Mouse (Mus musculus) cortical plate, adult 2 months (tissue): Measurements from ENCODE around the gene Gm49425. TPM values are rescaled to one million over a fixed set of nuclear protein-coding genes. Genes with fewer than 3 reads are reported as not detected.
"Not testable (repeated sequence)": the region's sequence is repeated elsewhere in the genome, so short reads cannot be mapped to it uniquely, and the experiment has no call there.

ENCODE experiments used
- H3K27ac ChIP-seq: fragments of 200-500 bp; 2 replicates; pipeline ENCODE4 v1.5.1; 2012; ENCODE audit warnings: low read length, control low read depth, inconsistent platforms; ENCODE audit not compliant: insufficient read depth
- H3K4me1 ChIP-seq: fragments of 200-500 bp; 2 replicates; pipeline ENCODE4 v1.6.1; 2011; ENCODE audit warnings: low read length; ENCODE audit not compliant: control insufficient read depth, insufficient read depth
- H3K4me3 ChIP-seq: fragments of 200-500 bp; 2 replicates; pipeline ENCODE4 v1.5.1; 2011; ENCODE audit warnings: mild to moderate bottlenecking, low read length, control low read depth; ENCODE audit not compliant: insufficient read depth
- CTCF ChIP-seq: fragments of 200-500 bp; IDR thresholded peaks from 2 replicates; pipeline ENCODE4 v1.5.1; 2011; ENCODE audit warnings: mild to moderate bottlenecking, control low read depth, low read length; ENCODE audit not compliant: insufficient read depth; ENCODE audit errors: extremely low read depth
- POLR2A ChIP-seq: fragments of 200-500 bp; IDR thresholded peaks from 2 replicates; pipeline ENCODE4 v1.6.1; 2011; ENCODE audit warnings: mild to moderate bottlenecking, low read length, control low read depth; ENCODE audit not compliant: insufficient read depth; ENCODE audit errors: extremely low read depth
- polyA plus RNA-seq: library from polyadenylated mRNA; depleted of rRNA; stranded (reverse); fragments of >200 nt; gene quantifications from 2 replicates; pipeline ENCODE4 v1.2.3, GENCODE M21; 2012; rRNA removed

Gene Gm49425
- polyA plus RNA-seq = not detected in 2 replicates

- not testable (repeated sequence) for H3K4me1 ChIP-seq, H3K27ac ChIP-seq, H3K4me3 ChIP-seq
Observed at GRCm38 (mm10) chr15:101517161-101517560, at the start of gene Gm49425. Gene Gm49425, minus strand, starts transcription at chr15:101517261.

GRCm38 (mm10) chr15:101562850-101563249 is 45.8 kb upstream of the Gm49425 start, which contains the start of gene Krt90:
Gene Krt90, minus strand, starts transcription at chr15:101562950.
- Histone ChIP-seq H3K27ac (no peak within 1 kb of the TSS), H3K4me3 (no peak within 1 kb of the TSS), H3K4me1 (no peaks in the 10 kb centered on the region)
- TF ChIP-seq CTCF (no peak), POLR2A (no peak)

DNA sequence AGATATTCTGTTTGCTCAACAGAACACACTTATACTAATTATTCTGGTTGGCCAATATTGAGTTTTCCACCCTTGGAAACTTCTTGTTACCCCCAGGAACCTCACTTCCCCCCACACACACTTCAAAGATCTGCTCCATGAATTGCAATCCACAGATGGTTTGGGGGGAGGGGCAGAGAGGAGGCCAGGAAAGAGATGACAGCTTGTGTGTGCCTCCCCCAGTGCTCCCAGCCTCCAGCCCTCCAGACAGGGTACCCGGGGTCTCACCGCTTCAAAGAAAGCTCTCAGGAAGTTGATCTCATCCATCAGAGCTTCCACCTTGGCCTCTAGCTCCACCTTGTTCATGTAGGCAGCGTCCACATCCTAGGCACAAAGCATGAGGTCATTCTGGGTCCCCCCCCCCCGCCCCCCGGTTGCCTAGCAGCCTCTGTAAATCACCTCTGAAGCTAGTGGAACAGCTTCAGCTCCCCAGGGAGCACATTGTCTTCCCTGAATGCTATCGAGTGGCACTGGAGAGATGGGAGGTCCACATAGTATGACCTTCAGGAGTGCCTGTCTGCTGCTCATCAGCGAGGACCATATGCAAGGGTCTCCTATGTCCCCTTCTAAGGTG is 41.1 kb upstream of the Gm49425 start:
- Histone ChIP-seq H3K4me1 (no peaks in the 10 kb centered on the region), H3K27ac (no peak overlapping the region), H3K4me3 (no peak overlapping the region)
- no peak for TF ChIP-seq POLR2A
- TF ChIP-seq CTCF = no peak

DNA sequence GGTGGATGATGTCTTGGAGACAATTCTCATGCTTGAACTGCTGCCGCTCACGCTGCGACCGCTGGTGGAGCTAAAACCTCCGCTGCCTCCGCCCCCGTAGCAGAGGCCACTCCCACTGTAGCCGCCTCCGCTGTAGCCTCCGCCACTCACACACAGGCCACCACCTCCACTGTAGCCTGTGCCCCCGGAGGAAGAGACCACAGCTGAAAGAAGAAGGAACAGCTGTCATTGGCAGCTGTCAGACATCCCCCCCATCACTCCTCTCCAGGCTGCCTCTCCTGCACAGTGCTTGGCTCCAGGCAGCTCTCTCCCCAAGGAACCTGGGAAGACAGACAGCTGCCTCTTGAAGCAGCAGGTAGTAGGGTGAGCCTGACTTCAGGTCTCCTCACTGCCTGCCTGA is 36.1 kb upstream of the Gm49425 start:
- TF ChIP-seq POLR2A = no peak
- no peak for TF ChIP-seq CTCF
- Histone ChIP-seq H3K4me3 (no peak overlapping the region), H3K27ac (no peak overlapping the region)

GRCm38 (mm10) chr15:101552188-101552587 is 35.1 kb upstream of the Gm49425 start:
- peaks cover 4% of the 10 kb centered on the region for H3K4me1 ChIP-seq
- TF ChIP-seq POLR2A = no peak
- TF ChIP-seq CTCF = no peak
- no peak overlapping the region for H3K4me3 ChIP-seq
- H3K27ac ChIP-seq = no peak overlapping the region

More for the DNA sequence above, 36.1 kb upstream of the Gm49425 start:
- peaks cover 4% of the 10 kb centered on the region for H3K4me1 ChIP-seq

GRCm38 (mm10) chr15:101550567-101550966 is 33.5 kb upstream of the Gm49425 start, which contains the start of gene Krt82:
Gene Krt82, minus strand, starts transcription at chr15:101550667.
- H3K4me3 ChIP-seq = no peak within 1 kb of the TSS
- TF ChIP-seq CTCF = no peak
- TF ChIP-seq POLR2A = no peak
- H3K27ac ChIP-seq = no peak within 1 kb of the TSS
- peaks cover 4% of the 10 kb centered on the region for H3K4me1 ChIP-seq

DNA sequence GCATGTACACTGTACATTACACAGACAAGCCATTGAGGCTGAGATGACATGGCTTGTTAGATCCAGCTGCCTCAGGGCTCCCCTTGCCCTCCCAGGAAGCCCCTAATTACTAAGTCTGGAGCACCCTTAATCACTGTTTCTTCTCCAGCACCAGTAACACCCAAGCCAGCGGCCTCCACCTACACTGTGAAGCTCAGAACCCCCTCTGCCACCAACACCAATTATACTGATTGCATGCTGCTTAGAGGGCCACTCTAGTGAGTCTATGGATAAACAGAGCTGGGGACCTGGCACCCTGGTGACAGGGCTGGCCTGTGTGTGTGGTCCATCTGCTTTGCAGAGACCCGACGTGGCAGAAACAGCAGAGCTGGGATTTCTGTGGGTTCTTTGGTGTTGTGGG is 27.4 kb upstream of the Gm49425 start:
- Histone ChIP-seq H3K4me1 (no peaks in the 10 kb centered on the region), H3K27ac (no peak overlapping the region), H3K4me3 (no peak overlapping the region)
- TF ChIP-seq CTCF (no peak), POLR2A (no peak)

GRCm38 (mm10) chr15:101542543-101542942 is 25.5 kb upstream of the Gm49425 start:
- H3K27ac ChIP-seq = no peak overlapping the region
- H3K4me3 ChIP-seq = no peak overlapping the region
- H3K4me1 ChIP-seq = no peaks in the 10 kb centered on the region
- TF ChIP-seq CTCF (no peak), POLR2A (no peak)

- Histone ChIP-seq H3K4me1 (no peaks in the 10 kb centered on the region), H3K4me3 (no peak overlapping the region), H3K27ac (no peak overlapping the region)
- no peak for TF ChIP-seq CTCF
Observed at GRCm38 (mm10) chr15:101538580-101538900, 21.5 kb upstream of the Gm49425 start.

DNA sequence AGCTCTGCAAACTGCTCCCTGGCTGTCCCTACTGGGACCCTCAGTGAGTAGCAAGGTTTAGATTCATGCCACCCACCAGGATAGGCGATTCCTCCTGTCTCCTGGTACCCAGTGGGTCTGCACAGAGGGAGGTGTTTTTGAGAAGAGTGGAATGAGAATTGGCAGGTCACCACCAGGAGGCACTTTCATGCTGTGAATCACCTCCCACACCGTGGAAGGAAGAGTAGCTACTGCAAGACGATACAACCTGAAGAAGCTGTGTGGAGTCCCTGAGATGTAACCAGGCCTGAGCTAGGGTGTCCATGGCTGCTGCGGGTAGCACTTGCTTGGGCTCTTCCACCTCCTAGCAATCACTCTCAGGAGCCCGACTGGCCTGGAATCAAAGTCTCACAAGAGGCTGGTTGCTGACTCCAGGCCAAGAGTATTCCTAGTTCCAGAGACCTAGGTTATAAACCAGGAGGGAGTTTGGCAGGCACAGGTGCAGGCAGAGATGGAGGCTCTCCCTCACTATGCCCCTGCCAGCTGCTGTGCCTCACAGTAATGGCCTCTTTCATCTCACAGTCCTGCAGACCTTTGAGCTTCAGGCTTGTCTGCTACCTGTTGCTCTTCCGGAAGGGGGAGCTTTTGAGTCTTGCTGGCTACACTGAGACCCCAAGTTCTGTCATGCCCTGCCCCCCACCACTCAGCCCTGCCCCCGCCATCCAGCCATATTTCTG is 21.0 kb upstream of the Gm49425 start:
- H3K27ac ChIP-seq = no peak overlapping the region
- H3K4me1 ChIP-seq = no peaks in the 10 kb centered on the region
- TF ChIP-seq CTCF = no peak
- no peak for TF ChIP-seq POLR2A
- no peak overlapping the region for H3K4me3 ChIP-seq
